Mouse (Mus musculus) CD4-positive, CD25-positive, alpha-beta regulatory T cell, adult 9 weeks (primary cell): ENCODE results near the gene Gm11596. TPM values are rescaled to one million over a fixed set of nuclear protein-coding genes. Genes with fewer than 3 reads are reported as not detected.

Experiments used
- polyA plus RNA-seq: library from polyadenylated mRNA; unstranded; fragments of 100-300 nt; shearing (Covaris generic); gene quantifications from one replicate; pipeline ENCODE4 v1.2.1, GENCODE M21; 2017

Gene Gm11596
- not detected for polyA plus RNA-seq

DNA sequence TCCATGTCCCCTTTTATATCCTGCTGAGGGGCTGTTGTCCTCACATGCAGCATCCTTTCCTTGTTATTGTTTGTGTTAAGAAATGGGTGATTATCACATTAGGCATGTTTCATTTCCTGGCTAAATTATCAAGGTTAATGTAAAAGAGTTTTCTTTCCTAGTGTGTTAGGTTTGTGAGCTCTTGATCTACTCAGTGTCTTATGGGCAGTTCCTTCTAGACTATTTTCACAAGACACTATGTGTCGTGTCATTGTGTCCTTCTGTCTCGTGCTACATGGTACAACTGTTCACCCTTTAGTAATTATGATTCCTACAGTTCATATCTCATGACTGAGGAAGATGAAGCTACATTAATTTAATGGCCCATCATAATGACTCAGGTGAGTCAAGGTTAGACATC, at the start of gene Gm11596:
Gene Gm11596 (minus strand): TSS at position 101 of the 400 bp plus-strand sequence.

DNA sequence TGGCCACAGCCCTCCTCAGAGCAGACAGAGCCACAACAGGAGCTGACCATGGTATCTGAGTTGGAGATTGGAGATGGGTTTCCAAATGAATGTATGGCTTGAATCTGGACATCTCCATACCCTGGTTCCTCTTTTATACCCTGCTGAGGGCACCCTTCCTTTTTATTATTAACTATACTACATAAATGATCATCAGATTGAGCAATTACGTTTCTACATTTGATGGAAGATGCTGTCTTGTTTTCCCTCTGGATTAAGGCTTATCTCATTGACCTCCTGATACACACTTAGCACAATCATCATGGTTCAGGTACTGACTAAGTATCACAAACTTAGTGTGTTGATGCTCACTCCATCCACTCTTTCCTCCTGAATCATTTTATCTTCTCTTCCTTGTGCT, 44.7 kb upstream of the Gm11596 start, which contains the start of gene 2300003K06Rik:
Gene 2300003K06Rik (minus strand): TSS at position 101 of the 400 bp plus-strand sequence.

GRCm38 (mm10) chr11:99815566-99815965, 22.3 kb upstream of the Gm11596 start, which contains the start of gene Gm11564:
Gene Gm11564 (minus strand): TSS chr11:99815666.

GRCm38 (mm10) chr11:99809792-99810191, 16.5 kb upstream of the Gm11596 start, which contains the start of gene Krtap4-13:
Gene Krtap4-13 (minus strand): TSS chr11:99809892.

DNA sequence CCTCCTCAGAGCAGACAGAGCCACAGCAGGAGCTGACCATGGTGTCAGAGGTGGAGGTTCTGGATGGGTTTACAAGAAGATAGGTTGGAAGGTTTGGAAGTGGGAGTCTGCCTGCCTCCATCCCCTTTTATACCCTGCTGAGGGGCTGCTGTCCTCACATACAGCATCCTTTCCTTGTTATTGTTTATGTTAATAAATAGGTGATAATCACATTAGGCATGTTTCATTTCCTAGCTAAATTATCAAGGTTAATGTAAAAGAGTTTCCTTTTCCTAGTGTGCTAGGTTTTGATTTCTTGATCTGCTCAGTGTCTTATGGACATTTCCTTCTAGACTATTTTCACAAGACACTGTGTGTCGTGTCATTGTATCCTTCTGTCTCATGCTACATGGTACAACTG, 11.1 kb upstream of the Gm11596 start, which contains the start of gene Gm11554:
Gene Gm11554 (minus strand): TSS at position 101 of the 400 bp plus-strand sequence.

DNA sequence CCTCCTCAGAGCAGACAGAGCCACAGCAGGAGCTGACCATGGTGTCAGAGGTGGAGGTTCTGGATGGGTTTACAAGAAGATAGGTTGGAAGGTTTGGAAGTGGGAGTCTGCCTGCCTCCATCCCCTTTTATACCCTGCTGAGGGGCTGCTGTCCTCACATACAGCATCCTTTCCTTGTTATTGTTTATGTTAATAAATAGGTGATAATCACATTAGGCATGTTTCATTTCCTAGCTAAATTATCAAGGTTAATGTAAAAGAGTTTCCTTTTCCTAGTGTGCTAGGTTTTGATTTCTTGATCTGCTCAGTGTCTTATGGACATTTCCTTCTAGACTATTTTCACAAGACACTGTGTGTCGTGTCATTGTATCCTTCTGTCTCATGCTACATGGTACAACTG, 5.6 kb upstream of the Gm11596 start, which contains the start of gene Gm11569:
Gene Gm11569 (minus strand): TSS at position 101 of the 400 bp plus-strand sequence.

DNA sequence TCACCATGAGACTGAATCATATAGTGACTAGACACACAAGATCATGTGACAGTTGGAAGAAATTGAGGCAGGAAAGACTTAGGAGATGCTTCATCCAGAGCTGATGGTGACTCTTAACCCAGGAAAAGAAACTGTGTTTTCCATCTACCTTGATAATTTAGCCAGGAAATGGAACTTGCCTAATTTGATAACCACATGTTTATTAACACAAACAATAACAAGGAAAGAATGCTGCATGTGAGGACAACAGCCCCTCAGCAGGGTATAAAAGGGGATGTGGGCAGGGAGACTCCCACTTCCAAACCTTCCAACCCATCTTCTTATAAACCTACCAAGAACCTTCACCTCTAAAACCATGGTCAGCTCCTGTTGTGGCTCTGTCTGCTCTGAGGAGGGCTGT, 8.4 kb downstream of the Gm11596 start, which contains the start of gene Krtap4-9:
Gene Krtap4-9 (plus strand): TSS at position 301 of the 400 bp plus-strand sequence.

DNA sequence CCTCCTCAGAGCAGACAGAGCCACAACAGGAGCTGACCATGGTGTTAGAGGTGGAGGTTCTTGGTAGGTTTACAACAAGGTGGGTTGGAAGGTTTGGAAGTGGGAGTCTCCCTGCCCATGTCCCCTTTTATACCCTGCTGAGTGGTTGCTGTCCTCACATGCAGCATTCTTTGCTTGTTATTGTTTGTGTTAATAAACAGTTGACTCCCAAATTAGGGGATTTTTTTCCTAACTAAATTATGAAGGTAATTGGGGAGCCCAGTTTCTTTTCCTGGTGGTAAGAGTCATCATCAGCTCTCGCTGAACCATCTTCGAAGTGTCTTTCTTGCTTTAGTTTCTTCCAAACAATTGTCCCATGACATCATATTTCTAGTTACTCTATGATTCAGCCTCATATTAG, 12.7 kb downstream of the Gm11596 start, which contains the start of gene Krtap4-8:
Gene Krtap4-8 (minus strand): TSS at position 101 of the 400 bp plus-strand sequence.

DNA sequence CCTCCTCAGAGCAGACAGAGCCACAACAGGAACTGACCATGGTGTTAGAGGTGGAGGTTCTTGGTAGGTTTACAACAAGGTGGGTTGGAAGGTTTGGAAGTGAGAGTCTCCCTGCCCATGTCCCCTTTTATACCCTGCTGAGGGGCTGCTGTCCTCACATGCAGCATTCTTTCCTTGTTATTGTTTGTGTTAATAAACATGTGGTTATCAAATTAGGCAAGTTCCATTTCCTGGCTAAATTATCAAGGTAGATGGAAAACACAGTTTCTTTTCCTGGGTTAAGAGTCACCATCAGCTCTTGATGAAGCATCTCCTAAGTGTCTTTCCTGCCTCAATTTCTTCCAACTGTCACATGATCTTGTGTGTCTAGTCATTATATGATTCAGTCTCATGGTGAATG, 20.5 kb downstream of the Gm11596 start, which contains the start of gene Gm11595:
Gene Gm11595 (minus strand): TSS at position 101 of the 400 bp plus-strand sequence.

Other genes starting within 250 kb of the Gm11596 start
- gene Krtap3-3, start 242.6 kb downstream of the Gm11596 start, polyA plus RNA-seq = not detected
- gene Krtap3-2, start 236.6 kb downstream of the Gm11596 start, polyA plus RNA-seq = not detected
- not detected for gene Gm11939, start 234.0 kb downstream of the Gm11596 start, polyA plus RNA-seq
- not detected for gene Krtap3-1, start 226.8 kb downstream of the Gm11596 start, polyA plus RNA-seq
- gene Krtap1-5, start 212.5 kb downstream of the Gm11596 start, polyA plus RNA-seq = not detected
- not detected for gene Krtap1-4, start 209.8 kb downstream of the Gm11596 start, polyA plus RNA-seq
- not detected for gene Krtap1-3, start 202.1 kb downstream of the Gm11596 start, polyA plus RNA-seq
- not detected for gene Krtap9-3, start 195.4 kb downstream of the Gm11596 start, polyA plus RNA-seq
- gene Gm11938, start 190.2 kb downstream of the Gm11596 start, polyA plus RNA-seq = not detected
- gene Gm11937, start 183.3 kb downstream of the Gm11596 start, polyA plus RNA-seq = not detected
- gene Krtap2-4, start 178.6 kb downstream of the Gm11596 start, polyA plus RNA-seq = not detected
- gene Gm11562, start 173.0 kb downstream of the Gm11596 start, polyA plus RNA-seq = not detected
- gene Krtap4-1, start 165.2 kb downstream of the Gm11596 start, polyA plus RNA-seq = not detected
- gene Krtap4-2, start 158.4 kb downstream of the Gm11596 start, polyA plus RNA-seq = not detected
- gene Krtap4-7, start 149.4 kb downstream of the Gm11596 start, polyA plus RNA-seq = not detected
- gene Gm11555, start 143.2 kb downstream of the Gm11596 start, polyA plus RNA-seq = not detected
- gene Gm11563, start 134.5 kb downstream of the Gm11596 start, polyA plus RNA-seq = not detected
- gene Krtap4-6, start 127.5 kb downstream of the Gm11596 start, polyA plus RNA-seq = not detected
- not detected for gene Gm14190, start 102.7 kb downstream of the Gm11596 start, polyA plus RNA-seq
- not detected for gene Gm14180, start 59.2 kb downstream of the Gm11596 start, polyA plus RNA-seq
- gene Gm11595, start 20.6 kb downstream of the Gm11596 start, polyA plus RNA-seq = not detected
- not detected for gene Krtap4-8, start 12.8 kb downstream of the Gm11596 start, polyA plus RNA-seq
- not detected for gene Krtap4-9, start 8.3 kb downstream of the Gm11596 start, polyA plus RNA-seq
- not detected for gene Gm11569, start 5.5 kb upstream of the Gm11596 start, polyA plus RNA-seq
- gene Gm11554, start 11.0 kb upstream of the Gm11596 start, polyA plus RNA-seq = not detected
- not detected for gene Krtap4-13, start 16.4 kb upstream of the Gm11596 start, polyA plus RNA-seq
- gene Gm11564, start 22.2 kb upstream of the Gm11596 start, polyA plus RNA-seq = not detected
- gene 2300003K06Rik, start 44.6 kb upstream of the Gm11596 start, polyA plus RNA-seq = not detected
- not detected for gene Krtap4-16, start 58.1 kb upstream of the Gm11596 start, polyA plus RNA-seq
- gene Gm11568, start 64.5 kb upstream of the Gm11596 start, polyA plus RNA-seq = not detected
- not detected for gene Gm11559, start 71.0 kb upstream of the Gm11596 start, polyA plus RNA-seq
- gene Krtap9-1, start 79.9 kb upstream of the Gm11596 start, polyA plus RNA-seq = not detected
- gene Gm11567, start 85.7 kb upstream of the Gm11596 start, polyA plus RNA-seq = not detected
- not detected for gene Krtap31-1, start 114.5 kb upstream of the Gm11596 start, polyA plus RNA-seq
- not detected for gene Gm11565, start 121.3 kb upstream of the Gm11596 start, polyA plus RNA-seq
- not detected for gene Krtap31-2, start 142.8 kb upstream of the Gm11596 start, polyA plus RNA-seq
- gene Krtap9-5, start 155.0 kb upstream of the Gm11596 start, polyA plus RNA-seq = not detected
- gene Krtap29-1, start 185.6 kb upstream of the Gm11596 start, polyA plus RNA-seq = not detected
- not detected for gene Krtap16-1, start 193.1 kb upstream of the Gm11596 start, polyA plus RNA-seq
- not detected for gene Krtap17-1, start 200.5 kb upstream of the Gm11596 start, polyA plus RNA-seq
- not detected for gene Krt33a, start 222.7 kb upstream of the Gm11596 start, polyA plus RNA-seq
- gene Krt33b, start 236.4 kb upstream of the Gm11596 start, polyA plus RNA-seq = not detected
- not detected for gene Krt34, start 248.1 kb upstream of the Gm11596 start, polyA plus RNA-seq